In the genomic region with DNA sequence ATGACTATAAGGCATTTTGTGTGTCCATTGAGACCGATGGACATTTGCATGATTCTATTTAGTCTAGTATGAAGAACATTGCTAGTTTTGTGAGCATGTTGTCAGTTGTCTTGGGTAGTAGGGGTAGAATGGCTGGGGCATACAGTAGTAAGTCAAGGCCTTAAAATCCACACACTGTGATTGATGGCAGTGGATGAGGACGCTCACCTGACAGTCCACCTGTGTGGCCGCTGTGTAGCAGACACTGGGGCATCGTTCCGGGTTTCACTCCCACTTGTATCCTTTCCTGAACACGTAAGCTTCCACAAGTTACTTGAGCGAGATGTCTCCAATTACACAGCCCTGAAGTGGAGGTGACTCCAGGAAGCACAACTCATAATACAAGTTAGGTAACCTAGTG, we compare ENCODE assay signal across 1 mouse cellular context.
TF ChIP-seq lines count a peak whose summit lies in the region.

No protein-coding gene starts in this region.

TF ChIP-seq in CH12.LX, 34 proteins besides CTCF, POLR2A, EP300 and RAD21:
- TF ChIP-seq BHLHE40 (IDR thresholded peaks at IDR 0.05; ENCODE audit: low read depth, low read length) (no peak), E2F4 (IDR thresholded peaks at IDR 0.05; ENCODE audit: insufficient replicate concordance, low read depth, low read length) (no peak)
